Mouse (Mus musculus): ENCODE measurements around the gene Cacna1e. TPM values are rescaled to one million over a fixed set of nuclear protein-coding genes. Genes with fewer than 3 reads are reported as not detected.

Gene Cacna1e
- polyA plus RNA-seq, 1 experiment from 2014 or later, result 0.05 TPM

DNA sequence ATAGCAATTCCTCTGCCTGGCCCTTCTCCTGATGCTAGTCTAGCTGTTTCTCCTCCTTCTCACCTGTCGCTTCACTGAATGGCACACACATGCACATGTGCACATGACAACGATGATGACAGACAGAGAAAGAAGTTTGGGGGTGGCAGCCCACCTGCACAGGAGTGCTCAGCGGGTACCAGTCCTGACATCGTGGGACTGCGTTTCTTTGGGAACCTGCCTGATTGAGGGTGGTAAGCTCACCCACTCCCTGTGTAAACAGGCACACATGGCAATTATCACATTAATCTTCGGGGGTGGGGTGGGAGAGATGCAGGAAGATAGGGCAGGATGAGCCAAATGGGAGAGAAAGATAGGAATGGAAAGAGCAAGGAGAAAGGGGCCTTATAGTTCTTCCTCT, 318.3 kb downstream of the Cacna1e start:
- Histone ChIP-seq H3K4me2 (ENCODE audit: low read length) (no peak overlapping the region), H3K4me1 (replicated peaks; ENCODE audit: insufficient read depth, low read length) (no peaks in the 10 kb centered on the region), H3K9ac (ENCODE audit: low read depth, low read length) (no peak overlapping the region), H3K27ac (no peak overlapping the region), H3K9me3 (replicated peaks; ENCODE audit: low read length) (no peaks in the 10 kb centered on the region), H3K36me3 (ENCODE audit: insufficient read depth, low read length) (no peaks in the 10 kb centered on the region), H3K4me3 (replicated peaks; ENCODE audit: low read depth, low read length) (no peak overlapping the region), H3K27me3 (ENCODE audit: insufficient read depth, low read length) (no peaks in the 10 kb centered on the region)
- ATAC-seq (replicated peaks; ENCODE audit: low FRiP score, low read depth) (no peak), DNase-seq (ENCODE audit: low spot score) (no peak)
- no peak for TF ChIP-seq CTCF (IDR thresholded peaks at IDR 0.05; ENCODE audit: low read depth)
- 83% methylated on average over 6 of the region's 6 CpGs for WGBS

DNA sequence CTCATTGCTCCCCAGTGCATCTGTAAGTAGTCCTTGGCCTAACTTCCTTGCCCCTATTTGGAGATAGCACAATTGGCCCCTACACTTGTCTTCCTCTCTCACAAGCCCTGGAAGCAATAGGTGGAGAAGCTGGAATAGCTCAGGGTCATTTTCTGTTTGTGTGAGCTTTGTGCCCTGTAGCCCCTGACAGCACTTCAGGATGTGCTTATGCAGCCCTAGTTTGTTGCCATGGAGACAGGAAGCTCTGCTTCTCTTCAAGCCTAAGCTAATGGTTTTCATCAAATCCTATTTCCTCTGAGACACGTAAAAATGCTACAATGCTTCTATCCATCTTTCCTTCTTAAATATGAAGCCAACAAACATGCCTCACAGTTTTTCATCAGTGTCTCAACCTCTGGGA, 328.5 kb downstream of the Cacna1e start:
- Histone ChIP-seq H3K9ac (ENCODE audit: low read depth, low read length) (no peak overlapping the region), H3K27me3 (ENCODE audit: insufficient read depth, low read length) (no peaks in the 10 kb centered on the region), H3K4me1 (replicated peaks; ENCODE audit: insufficient read depth, low read length) (no peaks in the 10 kb centered on the region), H3K4me3 (replicated peaks; ENCODE audit: low read depth, low read length) (no peak overlapping the region), H3K36me3 (ENCODE audit: insufficient read depth, low read length) (no peaks in the 10 kb centered on the region), H3K27ac (no peak overlapping the region), H3K9me3 (replicated peaks; ENCODE audit: low read length) (no peaks in the 10 kb centered on the region), H3K4me2 (ENCODE audit: low read length) (no peak overlapping the region)
- no peak for DNase-seq (ENCODE audit: low spot score)
- no peak for TF ChIP-seq CTCF (IDR thresholded peaks at IDR 0.05; ENCODE audit: low read depth)
- ATAC-seq (replicated peaks; ENCODE audit: low FRiP score, low read depth), result no peak
- WGBS, result 45% methylated on average over 1 of the region's 1 CpGs

GRCm38 (mm10) chr1:154553132-154553531, 331.2 kb downstream of the Cacna1e start:
- no peak for DNase-seq (ENCODE audit: low spot score)
- Histone ChIP-seq H3K27ac (no peak overlapping the region), H3K36me3 (ENCODE audit: insufficient read depth, low read length) (no peaks in the 10 kb centered on the region), H3K4me2 (ENCODE audit: low read length) (no peak overlapping the region), H3K9ac (ENCODE audit: low read depth, low read length) (no peak overlapping the region), H3K9me3 (replicated peaks; ENCODE audit: low read length) (no peaks in the 10 kb centered on the region), H3K4me3 (replicated peaks; ENCODE audit: low read depth, low read length) (no peak overlapping the region), H3K27me3 (ENCODE audit: insufficient read depth, low read length) (no peaks in the 10 kb centered on the region), H3K4me1 (replicated peaks; ENCODE audit: insufficient read depth, low read length) (no peaks in the 10 kb centered on the region)
- no peak for ATAC-seq (replicated peaks; ENCODE audit: low FRiP score, low read depth)
- no peak for TF ChIP-seq CTCF (IDR thresholded peaks at IDR 0.05; ENCODE audit: low read depth)
- WGBS, result 59% methylated on average over 1 of the region's 1 CpGs

- DNase-seq (ENCODE audit: low spot score), result no peak
Measured at GRCm38 (mm10) chr1:154537445-154537844, 346.9 kb downstream of the Cacna1e start.

DNA sequence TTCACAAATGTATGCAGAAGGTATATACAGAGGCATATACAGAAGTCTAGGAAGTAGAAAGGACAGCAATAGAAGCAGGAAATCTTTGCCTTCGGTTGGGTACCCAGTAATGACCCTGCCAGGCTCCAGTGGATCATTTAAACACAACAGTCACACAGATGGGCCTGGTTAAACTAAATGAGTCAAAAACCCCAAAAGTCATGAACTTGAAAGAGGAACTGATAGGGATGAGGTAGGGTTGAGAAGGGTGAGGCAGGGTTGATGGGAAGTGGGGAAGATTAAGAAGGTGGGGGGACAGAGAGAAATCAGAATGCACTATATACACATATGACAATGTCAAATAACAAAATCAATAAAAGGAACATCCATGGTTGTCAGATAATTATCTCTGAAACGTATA, 347.5 kb downstream of the Cacna1e start:
- DNase-seq (ENCODE audit: low spot score) (no peak), ATAC-seq (replicated peaks; ENCODE audit: low FRiP score, low read depth) (no peak)
- H3K27me3 ChIP-seq (ENCODE audit: insufficient read depth, low read length), result no peaks in the 10 kb centered on the region
- no peak overlapping the region for H3K4me3 ChIP-seq (replicated peaks; ENCODE audit: low read depth, low read length)
- H3K4me2 ChIP-seq (ENCODE audit: low read length), result no peak overlapping the region
- H3K9ac ChIP-seq (ENCODE audit: low read depth, low read length), result no peak overlapping the region
- 89% methylated on average over 2 of the region's 2 CpGs for WGBS
- no peak overlapping the region for H3K27ac ChIP-seq
- no peaks in the 10 kb centered on the region for H3K36me3 ChIP-seq (ENCODE audit: insufficient read depth, low read length)
- H3K9me3 ChIP-seq (replicated peaks; ENCODE audit: low read length), result no peaks in the 10 kb centered on the region
- no peaks in the 10 kb centered on the region for H3K4me1 ChIP-seq (replicated peaks; ENCODE audit: insufficient read depth, low read length)
- TF ChIP-seq CTCF (IDR thresholded peaks at IDR 0.05; ENCODE audit: low read depth), result no peak

More at GRCm38 (mm10) chr1:154537445-154537844, 346.9 kb downstream of the Cacna1e start:
- no peak for ATAC-seq (replicated peaks; ENCODE audit: low FRiP score, low read depth)
- no peak overlapping the region for H3K4me3 ChIP-seq (replicated peaks; ENCODE audit: low read depth, low read length)
- TF ChIP-seq CTCF (IDR thresholded peaks at IDR 0.05; ENCODE audit: low read depth), result no peak
- H3K9ac ChIP-seq (ENCODE audit: low read depth, low read length), result no peak overlapping the region
- H3K27me3 ChIP-seq (ENCODE audit: insufficient read depth, low read length), result no peaks in the 10 kb centered on the region
- no peak overlapping the region for H3K4me2 ChIP-seq (ENCODE audit: low read length)
- no peak overlapping the region for H3K27ac ChIP-seq
- no peaks in the 10 kb centered on the region for H3K36me3 ChIP-seq (ENCODE audit: insufficient read depth, low read length)
- no peaks in the 10 kb centered on the region for H3K4me1 ChIP-seq (replicated peaks; ENCODE audit: insufficient read depth, low read length)
- no peaks in the 10 kb centered on the region for H3K9me3 ChIP-seq (replicated peaks; ENCODE audit: low read length)

DNA sequence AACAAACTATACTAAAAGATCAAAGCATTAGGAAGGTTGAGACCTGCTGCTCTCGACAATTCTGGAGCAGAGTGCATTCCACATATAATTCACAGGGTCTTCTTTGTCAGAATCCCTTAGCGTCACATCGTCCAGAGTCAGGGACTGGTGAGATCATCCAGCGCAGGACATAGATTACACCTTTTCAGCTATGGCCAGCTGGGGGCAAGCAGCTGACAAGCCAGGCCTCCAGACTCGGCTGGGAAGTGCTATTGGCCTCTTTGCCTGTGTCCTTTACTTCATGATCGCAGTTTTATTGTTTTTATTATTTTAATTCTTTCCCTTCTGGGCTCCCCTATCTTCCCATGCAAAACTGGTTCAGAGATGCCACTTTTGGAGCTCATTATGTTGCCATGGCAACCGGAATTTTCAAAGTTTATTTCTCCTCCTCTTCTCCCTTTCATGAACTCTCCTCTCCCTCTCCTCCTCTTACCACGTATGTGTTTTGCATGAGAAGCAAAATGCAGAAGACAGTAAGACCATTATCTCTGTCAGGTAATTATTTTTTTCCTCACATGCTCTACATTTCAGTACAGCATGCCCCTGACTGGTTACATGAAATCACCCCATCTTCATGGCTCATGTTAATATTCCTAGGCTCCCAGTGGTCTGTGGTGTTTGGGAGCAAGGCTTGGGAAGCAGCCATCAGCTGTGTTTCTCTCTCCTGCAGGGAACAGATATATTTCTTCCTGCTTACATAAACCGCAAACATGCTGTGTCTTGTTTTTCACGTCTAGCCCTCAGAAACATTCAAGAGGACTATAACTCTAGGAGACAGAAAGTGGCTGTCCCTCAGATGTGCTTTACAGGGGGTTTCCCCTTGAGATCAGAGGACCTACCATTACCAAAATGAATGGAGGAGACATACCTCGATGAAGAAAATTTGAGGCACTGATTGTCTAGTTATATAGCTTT, 351.0 kb downstream of the Cacna1e start:
- Histone ChIP-seq H3K27me3 (ENCODE audit: insufficient read depth, low read length) (no peaks in the 10 kb centered on the region), H3K4me3 (replicated peaks; ENCODE audit: low read depth, low read length) (no peak overlapping the region), H3K4me2 (ENCODE audit: low read length) (no peak overlapping the region), H3K4me1 (replicated peaks; ENCODE audit: insufficient read depth, low read length) (no peaks in the 10 kb centered on the region), H3K27ac (no peak overlapping the region), H3K9ac (ENCODE audit: low read depth, low read length) (no peak overlapping the region), H3K9me3 (replicated peaks; ENCODE audit: low read length) (no peaks in the 10 kb centered on the region), H3K36me3 (ENCODE audit: insufficient read depth, low read length) (no peaks in the 10 kb centered on the region)
- WGBS, result 72% methylated on average over 11 of the region's 11 CpGs
- peak; percentile 12 for DNase-seq (ENCODE audit: low spot score)
- no peak for TF ChIP-seq CTCF (IDR thresholded peaks at IDR 0.05; ENCODE audit: low read depth)
- no peak for ATAC-seq (replicated peaks; ENCODE audit: low FRiP score, low read depth)

Data from kidney, postnatal 0 days (tissue).